ENCODE assay signal across 8 mouse cellular contexts in genomic region chr13:48966851-48967821, GRCm38 (mm10). TPM values are rescaled to one million over a fixed set of nuclear protein-coding genes. Genes with fewer than 3 reads are reported as not detected.
DNase-seq lines count a peak whose midpoint lies in the region; ATAC-seq and TF ChIP-seq lines count a peak whose summit lies in the region.

No protein-coding gene starts in this region.

- H3K9ac ChIP-seq in heart, embryonic 13.5 days = peak overlapping the region; percentile 97
- H3K9ac ChIP-seq in kidney, postnatal 0 days (ENCODE audit: low read depth, low read length) = peak overlapping the region; percentile 98
- peak overlapping the region; percentile 99 for H3K9ac ChIP-seq in liver, embryonic 12.5 days
- H3K9ac ChIP-seq in neural tube, embryonic 11.5 days (ENCODE audit: low read length) = peak overlapping the region; percentile 92
- H3K9ac ChIP-seq in stomach, postnatal 0 days (ENCODE audit: low read length) = peak overlapping the region; percentile 96

- peak; percentile 25; the same call in 1 of the 2 replicates for ATAC-seq in erythroid progenitor cell, adult 5-6 weeks (replicated peaks; ENCODE audit: low FRiP score, poor library complexity, severe bottlenecking)
- no peak for ATAC-seq in heart, embryonic 13.5 days (ENCODE audit: extremely low read depth, insufficient number of reproducible peaks, low FRiP score, low TSS enrichment)
- ATAC-seq in kidney, postnatal 0 days (replicated peaks; ENCODE audit: low FRiP score, low read depth) = peak; percentile 5; the same call in 1 of the 2 replicates
- ATAC-seq in liver, embryonic 12.5 days = no peak
- peak; percentile 43 for ATAC-seq in neural tube, embryonic 11.5 days (ENCODE audit: insufficient read depth, low FRiP score, low TSS enrichment)
- peak; percentile 1; the same call in 1 of the 2 replicates for ATAC-seq in stomach, postnatal 0 days (ENCODE audit: low FRiP score, low TSS enrichment)

- no peaks in the 10 kb centered on the region for H3K27me3 ChIP-seq in heart, embryonic 13.5 days (replicated peaks)
- no peaks in the 10 kb centered on the region for H3K27me3 ChIP-seq in kidney, postnatal 0 days (ENCODE audit: insufficient read depth, low read length)
- H3K27me3 ChIP-seq in liver, embryonic 12.5 days (replicated peaks) = no peaks in the 10 kb centered on the region
- H3K27me3 ChIP-seq in neural tube, embryonic 11.5 days (ENCODE audit: control insufficient read depth, insufficient read depth, low read length) = no peaks in the 10 kb centered on the region
- H3K27me3 ChIP-seq in stomach, postnatal 0 days (ENCODE audit: control insufficient read depth, insufficient read depth, low read length) = no peaks in the 10 kb centered on the region

- peaks cover 60% of the 10 kb centered on the region for H3K4me1 ChIP-seq in heart, embryonic 13.5 days
- peaks cover 18% of the 10 kb centered on the region for H3K4me1 ChIP-seq in kidney, postnatal 0 days (replicated peaks; ENCODE audit: insufficient read depth, low read length)
- H3K4me1 ChIP-seq in liver, embryonic 12.5 days = peaks cover 72% of the 10 kb centered on the region
- peaks cover 20% of the 10 kb centered on the region for H3K4me1 ChIP-seq in neural tube, embryonic 11.5 days (ENCODE audit: control insufficient read depth, insufficient read depth, low read length)
- peaks cover 2% of the 10 kb centered on the region; the same call in 1 of the 2 replicates for H3K4me1 ChIP-seq in stomach, postnatal 0 days (replicated peaks; ENCODE audit: control insufficient read depth, insufficient read depth)

- peak overlapping the region; percentile 81 for H3K4me3 ChIP-seq in heart, embryonic 13.5 days
- H3K4me3 ChIP-seq in kidney, postnatal 0 days (replicated peaks; ENCODE audit: low read depth, low read length) = peak overlapping the region; percentile 87
- H3K4me3 ChIP-seq in liver, embryonic 12.5 days = peak overlapping the region; percentile 97
- peak overlapping the region; percentile 90 for H3K4me3 ChIP-seq in neural tube, embryonic 11.5 days (ENCODE audit: low read depth, low read length)
- peak overlapping the region; percentile 81 for H3K4me3 ChIP-seq in stomach, postnatal 0 days (ENCODE audit: low read depth, low read length)

- TF ChIP-seq POLR2A in brain, embryonic 14.5 days (IDR thresholded peaks at IDR 0.05; ENCODE audit: borderline replicate concordance, extremely low read depth, insufficient read depth, insufficient read length, poor library complexity, severe bottlenecking) = no peak

- peak; percentile 35 to 46 for DNase-seq in CD8-positive naive resting alpha-beta T cell, adult 2 months (ENCODE audit: low read depth in 2 of 2, low spot score in 2 of 2)
- DNase-seq in brain, embryonic 14.5 days (ENCODE audit: low read depth) = peak; percentile 68
- DNase-seq in kidney, postnatal 0 days (ENCODE audit: low spot score) = peak; percentile 51
- DNase-seq in neural tube, embryonic 11.5 days (ENCODE audit: low spot score) = peak; percentile 67
- peak; percentile 58 for DNase-seq in stomach, postnatal 0 days (ENCODE audit: low spot score)

- no peak for TF ChIP-seq EP300 in stomach, postnatal 0 days (optimal IDR thresholded peaks at IDR 0.05)

- H3K4me2 ChIP-seq in heart, embryonic 13.5 days = peak overlapping the region; percentile 94
- H3K4me2 ChIP-seq in kidney, postnatal 0 days (ENCODE audit: low read length) = peak overlapping the region; percentile 81
- peak overlapping the region; percentile 94 for H3K4me2 ChIP-seq in liver, embryonic 12.5 days
- peak overlapping the region; percentile 100 for H3K4me2 ChIP-seq in neural tube, embryonic 11.5 days (ENCODE audit: low read depth)
- H3K4me2 ChIP-seq in stomach, postnatal 0 days (replicated peaks; ENCODE audit: low read depth) = peak overlapping the region; percentile 86

- H3K9me3 ChIP-seq in heart, embryonic 13.5 days = no peaks in the 10 kb centered on the region
- H3K9me3 ChIP-seq in kidney, postnatal 0 days (replicated peaks; ENCODE audit: low read length) = no peaks in the 10 kb centered on the region
- no peaks in the 10 kb centered on the region for H3K9me3 ChIP-seq in liver, embryonic 12.5 days (replicated peaks)
- no peaks in the 10 kb centered on the region for H3K9me3 ChIP-seq in neural tube, embryonic 11.5 days (ENCODE audit: control insufficient read depth, low read length)
- no peaks in the 10 kb centered on the region for H3K9me3 ChIP-seq in stomach, postnatal 0 days (ENCODE audit: control insufficient read depth, low read length)

- under 1% methylated on average over 55 of the region's 58 CpGs for WGBS in heart, embryonic 13.5 days
- under 1% methylated on average over 58 of the region's 58 CpGs for WGBS in kidney, postnatal 0 days
- WGBS in liver, embryonic 12.5 days (ENCODE audit: insufficient replicate concordance) = under 1% methylated on average over 54 of the region's 58 CpGs
- WGBS in neural tube, embryonic 11.5 days = 1% methylated on average over 58 of the region's 58 CpGs
- under 1% methylated on average over 58 of the region's 58 CpGs for WGBS in stomach, postnatal 0 days

- TF ChIP-seq CTCF in brain, embryonic 14.5 days (IDR thresholded peaks at IDR 0.05; ENCODE audit: borderline replicate concordance, extremely low read depth, insufficient read depth, insufficient read length) = no peak
- 0 out of 2 replicates have a peak, but pooled peaks have one; percentile 12 for TF ChIP-seq CTCF in kidney, postnatal 0 days (IDR thresholded peaks at IDR 0.05; ENCODE audit: low read depth)
- TF ChIP-seq CTCF in stomach, postnatal 0 days (IDR thresholded peaks at IDR 0.05; ENCODE audit: low read depth) = peak; percentile 30; the same call in 1 of the 2 replicates

- peak overlapping the region; percentile 99 for H3K27ac ChIP-seq in heart, embryonic 13.5 days (replicated peaks)
- peak overlapping the region; percentile 99 for H3K27ac ChIP-seq in kidney, postnatal 0 days
- peak overlapping the region; percentile 97 for H3K27ac ChIP-seq in liver, embryonic 12.5 days
- H3K27ac ChIP-seq in neural tube, embryonic 11.5 days (ENCODE audit: low read depth, low read length) = peak overlapping the region; percentile 97
- peak overlapping the region; percentile 99 for H3K27ac ChIP-seq in stomach, postnatal 0 days (replicated peaks)

- H3K36me3 ChIP-seq in heart, embryonic 13.5 days = peaks cover 18% of the 10 kb centered on the region
- 0 out of 2 replicates have a peak, but pooled peaks cover 3% of the 10 kb centered on the region for H3K36me3 ChIP-seq in kidney, postnatal 0 days (ENCODE audit: insufficient read depth, low read length)
- H3K36me3 ChIP-seq in liver, embryonic 12.5 days = peaks cover 16% of the 10 kb centered on the region
- no peaks in the 10 kb centered on the region for H3K36me3 ChIP-seq in neural tube, embryonic 11.5 days (ENCODE audit: control insufficient read depth, insufficient read depth, low read length)
- H3K36me3 ChIP-seq in stomach, postnatal 0 days (ENCODE audit: control insufficient read depth, insufficient read depth, low read length) = no peaks in the 10 kb centered on the region; the same call in 1 of the 2 replicates

RNA-seq across cellular contexts. Expression of gene Fam120a, which starts 0.7 kb away (rescaled TPM):
- 53.8 and 63.0 TPM in 2 replicates for polyA plus RNA-seq in brain, embryonic 14.5 days (2012; rRNA removed)
- 158 and 188 TPM in 2 replicates for total RNA-seq in erythroid progenitor cell, adult 5-6 weeks (2015; ENCODE audit: low replicate concordance)
- 102 and 103 TPM in 2 replicates for total RNA-seq in erythroid progenitor cell, adult 5-6 weeks (2017; ENCODE audit: low replicate concordance)
- polyA plus RNA-seq in heart, embryonic 13.5 days (2015; fragmentation: Nextera tagmentation; extraction: Ambion mirVana) = 17.2 and 17.8 TPM in 2 replicates
- 26.6 and 28.6 TPM in 2 replicates for polyA plus RNA-seq in kidney, postnatal 0 days (2015; fragmentation: Nextera tagmentation; extraction: Ambion mirVana)
- polyA plus RNA-seq in liver, embryonic 12.5 days (2016; fragmentation: Nextera tagmentation; extraction: Ambion mirVana) = 19.5 and 20.1 TPM in 2 replicates
- 18.6 and 18.9 TPM in 2 replicates for polyA plus RNA-seq in neural tube, embryonic 11.5 days (2014; fragmentation: Nextera tagmentation; extraction: Ambion mirVana)
- 18.1 and 18.7 TPM in 2 replicates for polyA plus RNA-seq in stomach, postnatal 0 days (2015; fragmentation: Nextera tagmentation; extraction: Ambion mirVana)

Comparison
In these comparisons a context has a peak if more than half of its experiments do, and no peak if none do; other contexts are left out.
1. ATAC-seq: peak in erythroid progenitor cell, adult 5-6 weeks (single experiment), kidney, postnatal 0 days (single experiment), neural tube, embryonic 11.5 days (single experiment) and stomach, postnatal 0 days (single experiment); none in heart, embryonic 13.5 days (single experiment) and liver, embryonic 12.5 days (single experiment).
2. Peak in every context shown above with its lines, with median percentiles within 50 percentile points of each other: DNase-seq, H3K27ac ChIP-seq, H3K4me2 ChIP-seq, H3K4me3 ChIP-seq and H3K9ac ChIP-seq.